Mouse (Mus musculus): ENCODE measurements around the gene Pmel. TPM values are rescaled to one million over a fixed set of nuclear protein-coding genes. Genes with fewer than 3 reads are reported as not detected.

The Pmel gene
- total and polyA plus RNA-seq, 3 experiments: 0.15 to 0.45 TPM; not detected in 1

DNA sequence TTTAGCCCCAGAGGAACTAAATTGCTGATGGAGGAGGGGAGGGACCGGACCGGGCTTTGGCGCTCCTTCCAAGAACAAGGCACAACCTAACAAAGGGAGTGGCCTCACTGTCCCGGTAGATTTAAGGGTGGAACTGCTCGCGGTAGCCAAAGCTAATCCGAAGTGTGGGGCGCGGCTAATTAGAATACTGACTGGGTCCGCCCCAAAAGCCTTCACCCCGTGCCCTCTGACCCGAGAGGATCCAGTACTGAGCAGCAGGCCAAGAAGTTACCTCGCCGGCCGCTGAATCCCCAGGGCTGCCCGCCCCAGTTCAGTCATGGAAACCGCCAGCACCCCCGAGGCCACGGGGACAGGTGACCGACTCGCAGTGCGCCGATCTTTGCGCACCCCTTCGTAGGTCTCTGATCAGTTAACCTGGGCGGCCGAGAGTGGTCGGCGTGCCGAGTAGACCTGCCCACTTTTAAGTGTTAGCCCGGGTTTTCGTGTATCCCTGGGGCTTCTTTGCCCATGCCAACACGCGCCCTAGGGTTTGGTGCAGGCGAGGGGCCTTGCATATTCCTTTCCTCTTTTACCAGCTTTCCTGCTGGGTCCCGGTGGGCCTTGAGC is 43.8 kb downstream of the Pmel start, which contains the start of gene Pym1 (continued):
- TF ChIP-seq RCOR1 (IDR thresholded peaks at IDR 0.05; ENCODE audit: low read depth, low read length) (no peak), HCFC1 (IDR thresholded peaks at IDR 0.05; ENCODE audit: low read depth, low read length) (0 out of 2 replicates have a peak, but pooled peaks have one; percentile 54), KAT2A (conservative IDR thresholded peaks at IDR 0.05; ENCODE audit: low read depth, low read length) (no peak), ZNF384 (IDR thresholded peaks at IDR 0.05; ENCODE audit: low read depth, low read length) (0 out of 2 replicates have a peak, but pooled peaks have one; percentile 2), TCF12 (IDR thresholded peaks at IDR 0.05; ENCODE audit: low read depth, low read length) (peak; percentile 25; the same call in 1 of the 2 replicates), TAL1 (IDR thresholded peaks at IDR 0.05; ENCODE audit: low read length) (no peak), NELFE (IDR thresholded peaks at IDR 0.05; ENCODE audit: low read depth, low read length) (peak; percentile 72; the same call in 1 of the 2 replicates), RAD21 (IDR thresholded peaks at IDR 0.05; ENCODE audit: low read depth, low read length) (no peak), POLR2AphosphoS5 (IDR thresholded peaks at IDR 0.05; ENCODE audit: borderline replicate concordance, low read depth, low read length) (no peak), SMC3 (IDR thresholded peaks at IDR 0.05; ENCODE audit: low read depth, low read length) (no peak), MAFK (IDR thresholded peaks at IDR 0.05; ENCODE audit: borderline replicate concordance, low read depth, low read length) (no peak), MYC (IDR thresholded peaks at IDR 0.05; ENCODE audit: low read depth, low read length) (0 out of 2 replicates have a peak, but pooled peaks have one; percentile 11), NRF1 (IDR thresholded peaks at IDR 0.05; ENCODE audit: insufficient read depth, low read depth, low read length, poor library complexity, severe bottlenecking) (peak; percentile 47; the same call in 1 of the 2 replicates)

DNA sequence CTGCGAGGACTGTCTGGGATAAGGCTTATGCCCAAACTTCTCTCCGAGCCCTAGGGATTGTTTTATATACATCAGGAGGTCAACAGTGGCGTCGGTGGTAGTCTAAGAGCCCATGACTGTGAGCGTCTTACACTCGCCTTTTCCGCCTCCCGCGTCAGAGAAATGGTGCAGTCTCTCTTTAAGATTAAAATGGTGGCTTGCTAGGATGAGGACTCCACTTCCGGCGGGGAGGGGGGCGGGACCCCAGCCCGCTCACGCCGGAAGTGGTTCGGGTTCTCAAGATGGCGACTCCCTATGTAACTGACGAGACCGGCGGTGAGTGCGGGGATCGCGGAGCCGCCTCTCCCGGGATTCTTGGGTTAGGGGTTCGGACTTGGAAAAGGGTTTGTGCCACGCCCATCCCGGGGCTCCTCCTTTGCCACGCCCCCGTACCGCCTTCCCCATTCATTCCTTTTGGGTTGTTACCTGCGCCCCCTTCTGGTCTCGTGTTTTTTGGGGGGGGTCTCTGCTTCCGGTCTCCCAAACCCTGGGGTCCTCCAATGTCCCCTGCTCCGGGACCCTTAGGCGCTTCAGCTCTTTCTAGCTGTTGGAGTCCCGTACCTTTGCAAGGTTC is 44.4 kb downstream of the Pmel start:
- H3K79me2 ChIP-seq (ENCODE audit: control insufficient read depth, insufficient read depth, low read length, poor library complexity): peaks cover 48% of the 10 kb centered on the region
- peaks cover 2 to 25% of the 10 kb centered on the region in 2 experiments for H3K4me1 ChIP-seq (ENCODE audit: control insufficient read depth in 1 of 2, insufficient read depth in 2 of 2, low read length in 2 of 2)
- peak; percentile 96 for DNase-seq (ENCODE audit: low read depth, low spot score)
- no peaks in the 10 kb centered on the region for H3K27me3 ChIP-seq (ENCODE audit: control insufficient read depth in 1 of 2, insufficient read depth in 2 of 2, low read length in 2 of 2)
- peak overlapping the region; percentile 98 for H3K27ac ChIP-seq (ENCODE audit: control insufficient read depth, low read depth, low read length)
- peak overlapping the region; percentile 96 to 97 for H3K4me3 ChIP-seq (ENCODE audit: control insufficient read depth in 1 of 2, insufficient read depth in 1 of 2, low read depth in 2 of 2, low read length in 2 of 2)
- peak overlapping the region; percentile 97 for H3K9ac ChIP-seq (ENCODE audit: control insufficient read depth, low read depth, low read length, poor library complexity, severe bottlenecking)
- peaks cover 4 to 22% of the 10 kb centered on the region in 2 experiments; a peak in 3 of 4 replicates for H3K36me3 ChIP-seq (ENCODE audit: control insufficient read depth in 1 of 2, insufficient read depth in 2 of 2, low read length in 2 of 2)
- no peaks in the 10 kb centered on the region for H3K9me3 ChIP-seq (replicated peaks; ENCODE audit: insufficient read depth, low read length)
- TF ChIP-seq NELFE (IDR thresholded peaks at IDR 0.05; ENCODE audit: low read depth, low read length) (peak; percentile 53; the same call in 1 of the 2 replicates), POLR2AphosphoS5 (IDR thresholded peaks at IDR 0.05; ENCODE audit: borderline replicate concordance, low read depth, low read length) (no peak), MYC (IDR thresholded peaks at IDR 0.05; ENCODE audit: low read depth, low read length) (peak; percentile 51; the same call in 1 of the 2 replicates), POLR2AphosphoS2 (IDR thresholded peaks at IDR 0.05; ENCODE audit: low read length) (peak; percentile 76; the same call in 1 of the 2 replicates), UBTF (IDR thresholded peaks at IDR 0.05; ENCODE audit: borderline replicate concordance, insufficient read depth, low read depth, low read length) (no peak), POLR2A (IDR thresholded peaks at IDR 0.05; ENCODE audit: control insufficient read depth in 1 of 2, insufficient read depth in 1 of 2, low read depth in 1 of 2, low read length in 2 of 2, poor library complexity in 1 of 2) (peak in 1 of 2 experiments; percentile 74; a peak in 2 of 4 replicates), TCF12 (IDR thresholded peaks at IDR 0.05; ENCODE audit: low read depth, low read length) (peak; percentile 68), CHD2 (IDR thresholded peaks at IDR 0.05; ENCODE audit: low read length) (no peak), TBP (IDR thresholded peaks at IDR 0.05; ENCODE audit: low read depth, low read length) (peak; percentile 74; the same call in 1 of the 2 replicates), ZMIZ1 (IDR thresholded peaks at IDR 0.05; ENCODE audit: low read depth, low read length) (0 out of 2 replicates have a peak, but pooled peaks have one; percentile 7), CTCF (IDR thresholded peaks at IDR 0.05 in 2 of 3, conservative IDR thresholded peaks at IDR 0.05 in 1 of 3; ENCODE audit: control insufficient read depth in 1 of 3, insufficient read depth in 1 of 3, low read depth in 2 of 3, low read length in 3 of 3, poor library complexity in 1 of 3, severe bottlenecking in 1 of 3) (peak in 2 of 3 experiments; percentile 49 to 50; a peak in 5 of 6 replicates), MEF2A (IDR thresholded peaks at IDR 0.05; ENCODE audit: extremely low read depth, insufficient replicate concordance, low read depth, low read length, poor library complexity, severe bottlenecking) (no peak), KAT2A (conservative IDR thresholded peaks at IDR 0.05; ENCODE audit: low read depth, low read length) (no peak; the same call in 1 of the 2 replicates), ETS1 (IDR thresholded peaks at IDR 0.05; ENCODE audit: low read depth, low read length) (peak; percentile 20; the same call in 1 of the 2 replicates), TAL1 (IDR thresholded peaks at IDR 0.05; ENCODE audit: low read length) (no peak), ZKSCAN1 (IDR thresholded peaks at IDR 0.05; ENCODE audit: low read depth, low read length) (no peak), MYB (IDR thresholded peaks at IDR 0.05; ENCODE audit: low read depth, low read length) (no peak), BHLHE40 (IDR thresholded peaks at IDR 0.05; ENCODE audit: borderline replicate concordance, low read depth, low read length) (0 out of 2 replicates have a peak, but pooled peaks have one; percentile 13), MAX (IDR thresholded peaks at IDR 0.05; ENCODE audit: low read length) (0 out of 2 replicates have a peak, but pooled peaks have one; percentile 17), USF2 (IDR thresholded peaks at IDR 0.05; ENCODE audit: borderline replicate concordance in 1 of 2, insufficient read depth in 1 of 2, low read depth in 1 of 2, low read length in 2 of 2) (no peak), ELF1 (IDR thresholded peaks at IDR 0.05; ENCODE audit: low read depth, low read length) (peak; percentile 74), SIN3A (IDR thresholded peaks at IDR 0.05; ENCODE audit: low read length) (peak; percentile 70; the same call in 1 of the 2 replicates), HCFC1 (IDR thresholded peaks at IDR 0.05; ENCODE audit: low read depth, low read length) (peak; percentile 87)
